Mouse (Mus musculus) heart, postnatal 4 days (tissue): Measurements from ENCODE around the gene Cd44. TPM values are rescaled to one million over a fixed set of nuclear protein-coding genes. Genes with fewer than 3 reads are reported as not detected.

Experiments used
- DNase-seq: peaks from one replicate; pipeline ENCODE4 v3.0.0; 2021
- total RNA-seq, 2 experiments: library from RNA; stranded (reverse); gene quantifications; 2 replicates each; pipeline ENCODE4 v1.2.3; 2021

Gene Cd44
- total RNA-seq = 10 to 100 TPM; 26.7 to 28.2 TPM

- DNase-seq = peak; percentile 61
These were observed at the start of gene Cd44 for GRCm38 (mm10) chr2:102900875-102901827. TSS of gene Cd44 (minus strand) at chr2:102901665.

- DNase-seq = no peak
These were observed 47.0 kb upstream of the Cd44 start for GRCm38 (mm10) chr2:102948481-102948857.

GRCm38 (mm10) chr2:102947846-102948480 lies 46.5 kb upstream of the Cd44 start:
- no peak for DNase-seq

- DNase-seq = no peak
These were observed 43.6 kb upstream of the Cd44 start for GRCm38 (mm10) chr2:102945111-102945510.

- DNase-seq = no peak
These were observed 43.0 kb upstream of the Cd44 start for GRCm38 (mm10) chr2:102944415-102945012.

GRCm38 (mm10) chr2:102943983-102944382 lies 42.5 kb upstream of the Cd44 start:
- DNase-seq = peak; percentile 22

GRCm38 (mm10) chr2:102942782-102943080 lies 41.3 kb upstream of the Cd44 start:
- DNase-seq = no peak

- DNase-seq = peak; percentile 7
These were observed 40.7 kb upstream of the Cd44 start for GRCm38 (mm10) chr2:102941937-102942781.

GRCm38 (mm10) chr2:102940813-102941361 lies 39.4 kb upstream of the Cd44 start:
- DNase-seq = no peak

GRCm38 (mm10) chr2:102940158-102940557 lies 38.7 kb upstream of the Cd44 start:
- DNase-seq = no peak

- DNase-seq = peak; percentile 46
These were observed 35.4 kb upstream of the Cd44 start for GRCm38 (mm10) chr2:102936886-102937285.

- DNase-seq = no peak
These were observed 33.4 kb upstream of the Cd44 start for GRCm38 (mm10) chr2:102934834-102935233.

- no peak for DNase-seq
These were observed 32.3 kb upstream of the Cd44 start for GRCm38 (mm10) chr2:102933787-102934186.

GRCm38 (mm10) chr2:102933142-102933541 lies 31.7 kb upstream of the Cd44 start:
- no peak for DNase-seq

- no peak for DNase-seq
These were observed 31.2 kb upstream of the Cd44 start for GRCm38 (mm10) chr2:102932667-102933066.

- no peak for DNase-seq
These were observed 26.7 kb upstream of the Cd44 start for GRCm38 (mm10) chr2:102928211-102928610.

GRCm38 (mm10) chr2:102924480-102924879 lies 23.0 kb upstream of the Cd44 start:
- no peak for DNase-seq

- no peak for DNase-seq
These were observed 22.2 kb upstream of the Cd44 start for GRCm38 (mm10) chr2:102923682-102924081.

GRCm38 (mm10) chr2:102922066-102922465 lies 20.6 kb upstream of the Cd44 start:
- DNase-seq = no peak

GRCm38 (mm10) chr2:102918301-102918700 lies 16.8 kb upstream of the Cd44 start:
- no peak for DNase-seq

- DNase-seq = peak; percentile 30
These were observed 15.1 kb upstream of the Cd44 start for GRCm38 (mm10) chr2:102916596-102916995.

GRCm38 (mm10) chr2:102914675-102915074 lies 13.2 kb upstream of the Cd44 start:
- DNase-seq = no peak
